Mouse (Mus musculus) intestine, embryonic 16.5 days (tissue): ENCODE data around the gene Dnmt3l. TPM values are rescaled to one million over a fixed set of nuclear protein-coding genes. Genes with fewer than 3 reads are reported as not detected.

Source experiments
- ATAC-seq: fragments of 200-750 bp; cut with Nextera tagmentation; 2 replicates; pipeline ENCODE4 v1.8.0; 2017; ENCODE audit warnings: moderate TSS enrichment, moderate library complexity
- H3K27ac ChIP-seq: fragments of 300-500 bp; sonication (generic); 2 replicates; pipeline ENCODE4 v1.5.1; 2014; ENCODE audit warnings: mild to moderate bottlenecking, low read length
- H3K27me3 ChIP-seq: fragments of 300-500 bp; sonication (generic); replicated peaks from 2 replicates; pipeline ENCODE4 v1.6.1; 2014; ENCODE audit warnings: low read length, control low read depth, mixed read lengths; ENCODE audit not compliant: control insufficient read depth, insufficient read depth
- H3K36me3 ChIP-seq: fragments of 300-500 bp; sonication (generic); 2 replicates; pipeline ENCODE4 v1.6.1; 2014; ENCODE audit warnings: low read length, control low read depth; ENCODE audit not compliant: control insufficient read depth, insufficient read depth
- H3K4me1 ChIP-seq: fragments of 300-500 bp; sonication (generic); 2 replicates; pipeline ENCODE4 v1.6.1; 2014; ENCODE audit warnings: low read length, control low read depth, mixed read lengths; ENCODE audit not compliant: control insufficient read depth, insufficient read depth
- H3K4me2 ChIP-seq: fragments of 300-500 bp; sonication (generic); 2 replicates; pipeline ENCODE4 v1.6.1; 2014; ENCODE audit warnings: low read depth, low read length, control low read depth
- H3K4me3 ChIP-seq: fragments of 300-500 bp; sonication (generic); 2 replicates; pipeline ENCODE4 v1.5.1; 2014; ENCODE audit warnings: mild to moderate bottlenecking, low read length
- H3K9ac ChIP-seq: fragments of 300-500 bp; sonication (generic); 2 replicates; pipeline ENCODE4 v1.6.1; 2014; ENCODE audit warnings: low read depth, low read length
- H3K9me3 ChIP-seq: fragments of 300-500 bp; sonication (generic); 2 replicates; pipeline ENCODE4 v1.6.1; 2016; ENCODE audit warnings: low read length, control low read depth; ENCODE audit not compliant: control insufficient read depth
- whole genome bisulfite sequencing: fragments of 180-500 bp; shearing (Covaris S2); extraction: QIAGEN DNeasy Blood & Tissue Kit; methylation state at CpG from one replicate; pipeline ENCODE4 v1.1.7; 2014; 5-methylcytosine and 5-hydroxymethylcytosine counted together
- polyA plus RNA-seq: library from polyadenylated mRNA; unstranded; fragments of >200 nt; fragmentation: Nextera tagmentation; extraction: Ambion mirVana; gene quantifications from 2 replicates; pipeline ENCODE4 v1.2.1, GENCODE M21; 2015

Gene Dnmt3l
- polyA plus RNA-seq, 1 experiment from 2014 or later = 0.29 TPM

GRCm38 (mm10) chr10:78046388-78046787 is 4.6 kb downstream of the Dnmt3l start:
- WGBS = 89% methylated on average over 4 of the region's 4 CpGs
- ATAC-seq = no peak
- no peak overlapping the region for H3K4me3 ChIP-seq

GRCm38 (mm10) chr10:78048061-78048730 is 6.4 kb downstream of the Dnmt3l start:
- H3K27ac ChIP-seq = no peak overlapping the region
- H3K27me3 ChIP-seq = no peaks in the 10 kb centered on the region
- peaks cover 3% of the 10 kb centered on the region; the same call in 1 of the 2 replicates for H3K4me1 ChIP-seq
- H3K4me3 ChIP-seq = no peak overlapping the region
- WGBS = 80% methylated on average over 9 of the region's 10 CpGs
- ATAC-seq = no peak
- no peaks in the 10 kb centered on the region for H3K36me3 ChIP-seq
- no peaks in the 10 kb centered on the region for H3K9me3 ChIP-seq
- no peak overlapping the region for H3K4me2 ChIP-seq
- no peak overlapping the region for H3K9ac ChIP-seq

More at GRCm38 (mm10) chr10:78046388-78046787, 4.6 kb downstream of the Dnmt3l start:
- H3K4me2 ChIP-seq = no peak overlapping the region
- H3K4me1 ChIP-seq = peaks cover 3% of the 10 kb centered on the region; the same call in 1 of the 2 replicates
- no peaks in the 10 kb centered on the region for H3K36me3 ChIP-seq
- no peak overlapping the region for H3K9ac ChIP-seq
- no peaks in the 10 kb centered on the region for H3K27me3 ChIP-seq
- H3K27ac ChIP-seq = no peak overlapping the region
- H3K9me3 ChIP-seq = no peaks in the 10 kb centered on the region

GRCm38 (mm10) chr10:78049519-78050035 is 7.8 kb downstream of the Dnmt3l start:
- no peak overlapping the region for H3K27ac ChIP-seq
- no peak overlapping the region for H3K4me3 ChIP-seq
- no peak for ATAC-seq
- no peaks in the 10 kb centered on the region for H3K9me3 ChIP-seq
- H3K9ac ChIP-seq = no peak overlapping the region
- no peaks in the 10 kb centered on the region for H3K36me3 ChIP-seq
- H3K27me3 ChIP-seq = no peaks in the 10 kb centered on the region
- no peaks in the 10 kb centered on the region for H3K4me1 ChIP-seq
- WGBS = 49% methylated on average over 11 of the region's 11 CpGs
- no peak overlapping the region for H3K4me2 ChIP-seq

GRCm38 (mm10) chr10:78054633-78055565 is 13.2 kb downstream of the Dnmt3l start:
- H3K27ac ChIP-seq = no peak overlapping the region
- H3K4me2 ChIP-seq = no peak overlapping the region
- H3K9me3 ChIP-seq = no peaks in the 10 kb centered on the region
- WGBS = 69% methylated on average over 19 of the region's 19 CpGs
- H3K4me3 ChIP-seq = no peak overlapping the region
- H3K27me3 ChIP-seq = no peaks in the 10 kb centered on the region
- no peak overlapping the region for H3K9ac ChIP-seq
- H3K36me3 ChIP-seq = no peaks in the 10 kb centered on the region
- ATAC-seq = no peak
- H3K4me1 ChIP-seq = no peaks in the 10 kb centered on the region

- Histone ChIP-seq H3K27me3 (no peaks in the 10 kb centered on the region), H3K9ac (no peak overlapping the region), H3K9me3 (no peaks in the 10 kb centered on the region), H3K4me3 (no peak overlapping the region), H3K27ac (no peak overlapping the region), H3K36me3 (no peaks in the 10 kb centered on the region), H3K4me1 (no peaks in the 10 kb centered on the region), H3K4me2 (no peak overlapping the region)
- WGBS = 88% methylated on average over 8 of the region's 8 CpGs
- ATAC-seq = no peak
These were observed 15.3 kb downstream of the Dnmt3l start for GRCm38 (mm10) chr10:78057056-78057455.

GRCm38 (mm10) chr10:78063122-78063521 is 21.4 kb downstream of the Dnmt3l start:
- no peak overlapping the region for H3K4me2 ChIP-seq
- H3K27me3 ChIP-seq = no peaks in the 10 kb centered on the region
- no peak for ATAC-seq
- H3K27ac ChIP-seq = no peak overlapping the region
- no peaks in the 10 kb centered on the region for H3K4me1 ChIP-seq
- H3K4me3 ChIP-seq = no peak overlapping the region
- H3K9ac ChIP-seq = no peak overlapping the region
- WGBS = 84% methylated on average over 9 of the region's 9 CpGs
- H3K9me3 ChIP-seq = no peaks in the 10 kb centered on the region
- no peaks in the 10 kb centered on the region for H3K36me3 ChIP-seq

GRCm38 (mm10) chr10:78067226-78067625 is 25.5 kb downstream of the Dnmt3l start:
- no peaks in the 10 kb centered on the region for H3K36me3 ChIP-seq
- peaks cover 6% of the 10 kb centered on the region; the same call in 1 of the 2 replicates for H3K4me1 ChIP-seq
- no peaks in the 10 kb centered on the region for H3K9me3 ChIP-seq
- H3K4me3 ChIP-seq = no peak overlapping the region
- H3K4me2 ChIP-seq = no peak overlapping the region
- H3K9ac ChIP-seq = no peak overlapping the region
- no peaks in the 10 kb centered on the region for H3K27me3 ChIP-seq
- H3K27ac ChIP-seq = 0 out of 2 replicates have a peak overlapping the region, but pooled peaks have one; percentile 9
- peak; percentile 53 for ATAC-seq
- 29% methylated on average over 4 of the region's 4 CpGs for WGBS

GRCm38 (mm10) chr10:78068541-78068940 is 26.8 kb downstream of the Dnmt3l start:
- ATAC-seq = no peak
- peak overlapping the region; percentile 98 for H3K4me2 ChIP-seq
- H3K27me3 ChIP-seq = no peaks in the 10 kb centered on the region
- H3K9me3 ChIP-seq = no peaks in the 10 kb centered on the region
- H3K36me3 ChIP-seq = no peaks in the 10 kb centered on the region
- peak overlapping the region; percentile 82 for H3K9ac ChIP-seq
- no peak overlapping the region for H3K27ac ChIP-seq
- WGBS = 24% methylated on average over 11 of the region's 11 CpGs
- H3K4me3 ChIP-seq = peak overlapping the region; percentile 82
- peaks cover 6% of the 10 kb centered on the region; the same call in 1 of the 2 replicates for H3K4me1 ChIP-seq
